ENCODE assay signal across 8 mouse cellular contexts in genomic region chr13:102898374-102899131, GRCm38 (mm10).
A peak's percentile ranks its signal among the peaks of the same experiment; 100 is the strongest.
DNase-seq lines count a peak whose midpoint lies in the region; ATAC-seq and TF ChIP-seq lines count a peak whose summit lies in the region.

No protein-coding gene starts in this region.

- H3K27ac ChIP-seq in layer of hippocampus, adult 2 months = peak overlapping the region; percentile 68; the same call in 1 of the 2 replicates
- peak overlapping the region; percentile 84 for H3K27ac ChIP-seq in kidney, embryonic 16.5 days (ENCODE audit: low read length)

- no peaks in the 10 kb centered on the region for H3K36me3 ChIP-seq in kidney, embryonic 16.5 days (ENCODE audit: insufficient read depth, low read length)

- H3K9me3 ChIP-seq in kidney, embryonic 16.5 days (ENCODE audit: low read length) = no peaks in the 10 kb centered on the region

- H3K4me2 ChIP-seq in kidney, embryonic 16.5 days (replicated peaks; ENCODE audit: low read depth, low read length) = peak overlapping the region; percentile 31

- no peaks in the 10 kb centered on the region for H3K27me3 ChIP-seq in kidney, embryonic 16.5 days (ENCODE audit: insufficient read depth, low read length)

- H3K4me3 ChIP-seq in layer of hippocampus, adult 2 months = no peak overlapping the region
- no peak overlapping the region for H3K4me3 ChIP-seq in kidney, embryonic 16.5 days (ENCODE audit: low read length)

- TF ChIP-seq CTCF in layer of hippocampus, adult 2 months (conservative IDR thresholded peaks at IDR 0.05) = no peak

- peaks cover 62% of the 10 kb centered on the region for H3K4me1 ChIP-seq in kidney, embryonic 16.5 days (ENCODE audit: insufficient read depth, low read length)

- WGBS in kidney, embryonic 16.5 days = 34% methylated on average over 15 of the region's 15 CpGs

- peak; percentile 78 for ATAC-seq in kidney, embryonic 16.5 days (ENCODE audit: low FRiP score, low TSS enrichment)
- peak; percentile 46 for ATAC-seq in megakaryocyte-erythroid progenitor cell, adult 5-6 weeks (replicated peaks; ENCODE audit: low FRiP score, low TSS enrichment, poor library complexity, severe bottlenecking)

- DNase-seq in layer of hippocampus, adult 2 months (ENCODE audit: low spot score in 2 of 2) = no peak
- DNase-seq in layer of hippocampus, adult 9-11 months = no peak
- DNase-seq in adrenal gland, postnatal 36 days = peak; percentile 81
- DNase-seq in heart, adult 8-10 months (ENCODE audit: low spot score) = peak; percentile 47
- DNase-seq in yolk sac, embryonic 10.5 days (ENCODE audit: low spot score) = no peak
- no peak for DNase-seq in frontal cortex, adult 2 months (ENCODE audit: extremely low spot score in 1 of 2, low spot score in 1 of 2)

- H3K9ac ChIP-seq in kidney, embryonic 16.5 days (replicated peaks; ENCODE audit: low read length) = no peak overlapping the region

Comparison
In these comparisons a context has a peak if more than half of its experiments do, and no peak if none do; other contexts are left out.
1. DNase-seq: peak in adrenal gland, postnatal 36 days (2 of 2) and heart, adult 8-10 months (single experiment); none in layer of hippocampus, adult 2 months (0 of 2), layer of hippocampus, adult 9-11 months (single experiment), yolk sac, embryonic 10.5 days (single experiment) and frontal cortex, adult 2 months (0 of 2).